8 mouse cellular contexts compared by ENCODE assay signal in genomic region chr3:95661945-95662715, GRCm38 (mm10). TPM values are rescaled to one million over a fixed set of nuclear protein-coding genes. Genes with fewer than 3 reads are reported as not detected.
DNase-seq lines count a peak whose midpoint lies in the region; ATAC-seq and TF ChIP-seq lines count a peak whose summit lies in the region.

No protein-coding gene starts in this region.

- peaks cover 16% of the 10 kb centered on the region for H3K36me3 ChIP-seq in kidney, adult 2 months (ENCODE audit: control insufficient read depth, insufficient read depth, low read length)
- peaks cover 42% of the 10 kb centered on the region for H3K36me3 ChIP-seq in embryonic facial prominence, embryonic 12.5 days
- peaks cover 21% of the 10 kb centered on the region for H3K36me3 ChIP-seq in intestine, postnatal 0 days (ENCODE audit: control insufficient read depth, insufficient read depth)
- H3K36me3 ChIP-seq in midbrain, postnatal 0 days (ENCODE audit: insufficient read depth, low read length), result peaks cover 12% of the 10 kb centered on the region

- no peak for ATAC-seq in embryonic facial prominence, embryonic 12.5 days (ENCODE audit: insufficient number of reproducible peaks, insufficient read depth, low FRiP score, low TSS enrichment)
- 0 out of 2 replicates have a peak, but pooled peaks have one; percentile 10 for ATAC-seq in intestine, postnatal 0 days
- ATAC-seq in midbrain, postnatal 0 days (ENCODE audit: low FRiP score), result no peak

- TF ChIP-seq CTCF in kidney, adult 2 months (conservative IDR thresholded peaks at IDR 0.05; ENCODE audit: insufficient read depth, insufficient read length, low read depth, low read length), result no peak
- no peak for TF ChIP-seq CTCF in intestine, postnatal 0 days (IDR thresholded peaks at IDR 0.05; ENCODE audit: low read depth)
- no peak for TF ChIP-seq CTCF in midbrain, postnatal 0 days (IDR thresholded peaks at IDR 0.05)

- no peaks in the 10 kb centered on the region for H3K27me3 ChIP-seq in kidney, adult 2 months (replicated peaks; ENCODE audit: control insufficient read depth, insufficient read depth, low read length)
- H3K27me3 ChIP-seq in embryonic facial prominence, embryonic 12.5 days, result no peaks in the 10 kb centered on the region
- no peaks in the 10 kb centered on the region for H3K27me3 ChIP-seq in intestine, postnatal 0 days (replicated peaks; ENCODE audit: control insufficient read depth, insufficient read depth, low read length)
- H3K27me3 ChIP-seq in midbrain, postnatal 0 days (ENCODE audit: insufficient read depth, low read length), result no peaks in the 10 kb centered on the region

- H3K9ac ChIP-seq in embryonic facial prominence, embryonic 12.5 days, result no peak overlapping the region
- peak overlapping the region; percentile 8; the same call in 1 of the 2 replicates for H3K9ac ChIP-seq in intestine, postnatal 0 days (ENCODE audit: low read depth, low read length)
- no peak overlapping the region for H3K9ac ChIP-seq in midbrain, postnatal 0 days (replicated peaks; ENCODE audit: low read length, poor library complexity, severe bottlenecking)

- peak overlapping the region; percentile 97 for H3K27ac ChIP-seq in kidney, adult 2 months (ENCODE audit: insufficient read depth, low read depth, low read length)
- no peak overlapping the region for H3K27ac ChIP-seq in embryonic facial prominence, embryonic 12.5 days
- H3K27ac ChIP-seq in intestine, postnatal 0 days (ENCODE audit: low read depth, low read length), result peak overlapping the region; percentile 73
- no peak overlapping the region for H3K27ac ChIP-seq in midbrain, postnatal 0 days (ENCODE audit: low read depth, low read length)

- intact Hi-C loops in gastrocnemius, postnatal 14 days (cut with DNase I; ENCODE audit: low total_unique reads), result no loop called here

- peak overlapping the region; percentile 30 for H3K4me2 ChIP-seq in embryonic facial prominence, embryonic 12.5 days (replicated peaks)
- peak overlapping the region; percentile 71 for H3K4me2 ChIP-seq in intestine, postnatal 0 days (replicated peaks; ENCODE audit: low read depth)
- peak overlapping the region; percentile 2; the same call in 1 of the 2 replicates for H3K4me2 ChIP-seq in midbrain, postnatal 0 days (ENCODE audit: low read depth, low read length, poor library complexity, severe bottlenecking)

- H3K4me1 ChIP-seq in kidney, adult 2 months (ENCODE audit: control insufficient read depth, insufficient read depth, low read length), result peaks cover 52% of the 10 kb centered on the region
- H3K4me1 ChIP-seq in embryonic facial prominence, embryonic 12.5 days, result peaks cover 41% of the 10 kb centered on the region
- peaks cover 16% of the 10 kb centered on the region for H3K4me1 ChIP-seq in intestine, postnatal 0 days (replicated peaks; ENCODE audit: control insufficient read depth, insufficient read depth, low read length)
- peaks cover 12% of the 10 kb centered on the region; the same call in 1 of the 2 replicates for H3K4me1 ChIP-seq in midbrain, postnatal 0 days (ENCODE audit: insufficient read depth, low read length)

- H3K9me3 ChIP-seq in embryonic facial prominence, embryonic 12.5 days, result no peaks in the 10 kb centered on the region
- H3K9me3 ChIP-seq in intestine, postnatal 0 days (ENCODE audit: control insufficient read depth), result no peaks in the 10 kb centered on the region
- H3K9me3 ChIP-seq in midbrain, postnatal 0 days (ENCODE audit: low read length), result no peaks in the 10 kb centered on the region

- H3K4me3 ChIP-seq in kidney, adult 2 months (ENCODE audit: insufficient read depth, low read depth, low read length), result peak overlapping the region; percentile 30; the same call in 1 of the 2 replicates
- no peak overlapping the region for H3K4me3 ChIP-seq in embryonic facial prominence, embryonic 12.5 days
- H3K4me3 ChIP-seq in intestine, postnatal 0 days (ENCODE audit: low read depth, low read length), result peak overlapping the region; percentile 99
- no peak overlapping the region for H3K4me3 ChIP-seq in midbrain, postnatal 0 days (ENCODE audit: low read depth, low read length)

- no peak for TF ChIP-seq POLR2A in kidney, adult 2 months (IDR thresholded peaks at IDR 0.05; ENCODE audit: low read depth, low read length)

- 8% methylated on average over 7 of the region's 7 CpGs for WGBS in kidney, adult 2 months
- WGBS in embryonic facial prominence, embryonic 12.5 days, result 49% methylated on average over 7 of the region's 7 CpGs
- 18% methylated on average over 7 of the region's 7 CpGs for WGBS in intestine, postnatal 0 days
- WGBS in midbrain, postnatal 0 days, result 62% methylated on average over 7 of the region's 7 CpGs

- peak; percentile 81 for DNase-seq in kidney, adult 2 months
- no peak for DNase-seq in kidney, postnatal 14 days
- no peak for DNase-seq in midbrain, postnatal 0 days (ENCODE audit: low spot score)
- no peak for DNase-seq in urinary bladder, postnatal 36 days (ENCODE audit: low spot score in 2 of 2)
- DNase-seq in frontal cortex, postnatal 14 days (ENCODE audit: low spot score in 2 of 2), result no peak
- no peak for DNase-seq in gastrocnemius, postnatal 14 days

RNA-seq across cellular contexts. Expression of gene Mcl1, which starts 3.5 kb away (rescaled TPM):
- polyA plus RNA-seq in kidney, adult 2 months (2012; rRNA removed), result 31.9 and 43.0 TPM in 2 replicates
- 69.8 and 74.0 TPM in 2 replicates for polyA plus RNA-seq in embryonic facial prominence, embryonic 12.5 days (2016; fragmentation: Nextera tagmentation; extraction: Ambion mirVana)
- 52.4 and 53.3 TPM in 2 replicates for polyA plus RNA-seq in intestine, postnatal 0 days (2015; fragmentation: Nextera tagmentation; extraction: Ambion mirVana)
- total RNA-seq in midbrain, postnatal 0 days (2014; rRNA removed), result 105 and 136 TPM in 2 replicates
- 35.8 and 42.8 TPM in 2 replicates for polyA plus RNA-seq in midbrain, postnatal 0 days (2015; fragmentation: Nextera tagmentation; extraction: Ambion mirVana)
- 100 to 1,000 TPM in 1 of 2 experiments, 10 to 100 TPM in 1; 98.8 to 124 TPM for total RNA-seq in gastrocnemius, postnatal 14 days (2021)

RNA-seq across cellular contexts. Expression of gene Adamtsl4, which starts 25.6 kb away (rescaled TPM):
- polyA plus RNA-seq in kidney, adult 2 months (2012; rRNA removed), result 5.2 and 6.0 TPM in 2 replicates
- polyA plus RNA-seq in embryonic facial prominence, embryonic 12.5 days (2016; fragmentation: Nextera tagmentation; extraction: Ambion mirVana), result 1.5 and 1.6 TPM in 2 replicates
- polyA plus RNA-seq in intestine, postnatal 0 days (2015; fragmentation: Nextera tagmentation; extraction: Ambion mirVana), result 3.2 and 3.8 TPM in 2 replicates
- total RNA-seq in midbrain, postnatal 0 days (2014; rRNA removed), result 1.3 and 1.4 TPM in 2 replicates
- 1.0 and 1.4 TPM in 2 replicates for polyA plus RNA-seq in midbrain, postnatal 0 days (2015; fragmentation: Nextera tagmentation; extraction: Ambion mirVana)
- 10 to 100 TPM; 27.1 to 50.8 TPM for total RNA-seq in gastrocnemius, postnatal 14 days (2021)

RNA-seq across cellular contexts. Expression of gene Ensa, which starts 37.3 kb away (rescaled TPM):
- 9.9 and 13.2 TPM in 2 replicates for polyA plus RNA-seq in kidney, adult 2 months (2012; rRNA removed)
- polyA plus RNA-seq in embryonic facial prominence, embryonic 12.5 days (2016; fragmentation: Nextera tagmentation; extraction: Ambion mirVana), result 85.4 and 85.7 TPM in 2 replicates
- 44.0 and 48.2 TPM in 2 replicates for polyA plus RNA-seq in intestine, postnatal 0 days (2015; fragmentation: Nextera tagmentation; extraction: Ambion mirVana)
- 100 and 124 TPM in 2 replicates for total RNA-seq in midbrain, postnatal 0 days (2014; rRNA removed)
- polyA plus RNA-seq in midbrain, postnatal 0 days (2015; fragmentation: Nextera tagmentation; extraction: Ambion mirVana), result 167 and 169 TPM in 2 replicates
- total RNA-seq in gastrocnemius, postnatal 14 days (2021), result 10 to 100 TPM; 78.4 to 79.8 TPM

Comparison
In these comparisons a context has a peak if more than half of its experiments do, and no peak if none do; other contexts are left out.
1. H3K27ac ChIP-seq: peak in kidney, adult 2 months (single experiment) and intestine, postnatal 0 days (single experiment); none in embryonic facial prominence, embryonic 12.5 days (single experiment) and midbrain, postnatal 0 days (single experiment).
2. H3K4me3 ChIP-seq: peak in kidney, adult 2 months (single experiment) and intestine, postnatal 0 days (single experiment); none in embryonic facial prominence, embryonic 12.5 days (single experiment) and midbrain, postnatal 0 days (single experiment).
3. H3K4me2 ChIP-seq: peak in every context shown above with its lines; median percentile 71 in intestine, postnatal 0 days; 30 in embryonic facial prominence, embryonic 12.5 days; 2 in midbrain, postnatal 0 days.